Mouse (Mus musculus) Patski (cell line): ENCODE data around the gene Olfr1564. TPM values are rescaled to one million over a fixed set of nuclear protein-coding genes. Genes with fewer than 3 reads are reported as not detected.
A peak's percentile ranks its signal among the peaks of the same experiment; 100 is the strongest.
"Not testable (repeated sequence)": the region's sequence is repeated elsewhere in the genome, so short reads cannot be mapped to it uniquely, and the experiment has no call there.

Source experiments
- ATAC-seq: fragments of 100-300 bp; one replicate; pipeline ENCODE4 v1.8.0; 2021
- CTCF ChIA-PET: fragments of 350-600 bp; sonication (Branson Sonifier 250); formaldehyde crosslinking; loops from one replicate; lab custom pipeline; 2022; ENCODE audit warnings: inconsistent platforms; lab: Charles Lee
- POLR2A ChIA-PET: fragments of 350-600 bp; sonication (Branson Sonifier 250); formaldehyde crosslinking; loops from one replicate; lab custom pipeline; 2022; ENCODE audit warnings: antibody characterized with exemption, inconsistent platforms; lab: Charles Lee
- DNase-seq: peaks from one replicate; pipeline ENCODE4 v3.0.0-alpha.2; 2011; ENCODE audit warnings: low read depth, low spot score
- H3K27me3 ChIP-seq: fragments of 371-371 bp; one replicate; pipeline ENCODE4 v1.5.1; 2021
- CTCF ChIP-seq: fragments of 100-300 bp; IDR thresholded peaks from one replicate; pipeline ENCODE4 v1.5.1; 2021
- in situ Hi-C: fragments of 300-500 bp; cut with MboI; formaldehyde crosslinking; loops from 3 replicates; pipeline ENCODE4 v1.11.1; 2018; ENCODE audit warnings: low pct_unique_long_range_greater_than_20kb, mixed read lengths
- polyA plus RNA-seq: library from polyadenylated mRNA; unstranded; gene quantifications from one replicate; pipeline ENCODE4 v1.2.3, GENCODE M21; 2021

The Olfr1564 gene
- not detected for polyA plus RNA-seq

DNA sequence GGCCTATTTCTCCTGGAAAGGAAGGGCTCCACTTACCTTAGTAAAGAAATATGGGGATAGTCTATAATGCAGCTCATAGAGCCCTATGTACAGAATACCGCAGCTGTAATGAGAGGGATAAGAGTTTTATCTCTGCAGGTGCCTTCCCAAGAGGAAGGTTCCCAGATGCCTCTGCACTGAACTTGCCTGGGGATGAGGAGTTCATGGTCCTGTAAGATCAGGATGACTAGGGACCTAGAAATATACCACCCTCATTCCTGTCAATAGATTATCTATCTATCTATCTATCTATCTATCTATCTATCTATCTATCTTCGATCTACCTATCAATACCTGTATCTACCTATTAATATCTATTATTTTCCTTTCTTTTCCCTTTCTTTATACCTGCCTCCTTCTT, at the start of gene Olfr1564:
Gene Olfr1564 (minus strand): TSS at position 101 of the 400 bp plus-strand sequence.
- no peak for ATAC-seq
- CTCF ChIA-PET: no interaction called here
- TF ChIP-seq CTCF: no peak
- peaks cover 28% of the 10 kb centered on the region for H3K27me3 ChIP-seq
- DNase-seq: no peak
- POLR2A ChIA-PET: no interaction called here
- in situ Hi-C loops: no loop called here

DNA sequence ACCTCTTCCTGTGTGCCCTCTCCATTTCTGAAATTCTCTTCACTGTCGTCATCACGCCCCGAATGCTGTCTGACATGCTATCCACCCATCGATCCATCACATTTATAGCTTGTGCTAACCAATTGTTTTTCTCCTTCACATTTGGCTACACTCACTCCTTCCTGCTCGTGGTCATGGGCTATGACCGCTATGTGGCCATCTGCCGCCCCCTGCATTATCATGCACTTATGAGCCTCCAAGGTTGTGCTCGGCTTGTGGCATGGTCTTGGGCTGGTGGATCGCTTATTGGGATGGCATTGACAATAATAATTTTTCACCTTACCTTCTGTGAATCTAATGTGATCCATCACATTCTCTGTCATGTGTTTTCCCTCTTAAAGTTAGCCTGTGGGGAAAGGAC, 47.4 kb upstream of the Olfr1564 start:
- DNase-seq (no peak), ATAC-seq (no peak)
- CTCF ChIA-PET: no interaction called here
- no peak for TF ChIP-seq CTCF
- peaks cover 70% of the 10 kb centered on the region for H3K27me3 ChIP-seq
- POLR2A ChIA-PET: no interaction called here
- in situ Hi-C loops: no loop called here

DNA sequence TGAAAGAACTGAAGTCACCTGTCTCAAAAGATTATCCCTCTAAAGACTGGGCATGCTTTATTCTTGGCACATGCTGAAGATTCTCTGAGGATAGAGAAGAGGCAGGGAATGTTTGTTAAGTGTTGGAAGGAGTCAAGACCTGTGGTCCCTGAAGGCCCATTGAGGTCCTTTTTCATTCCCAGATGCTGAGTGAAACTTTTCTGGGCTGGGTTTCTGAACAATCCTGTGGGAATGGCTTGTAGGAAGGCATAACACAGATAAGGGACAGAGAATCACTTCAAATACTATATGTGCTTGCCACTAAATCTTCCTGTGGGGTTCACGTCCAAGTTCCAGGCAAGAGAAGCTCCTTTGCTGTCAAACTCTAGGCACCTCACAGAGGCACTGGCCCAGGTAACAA, 42.9 kb upstream of the Olfr1564 start, which contains the start of gene Olfr63:
Gene Olfr63 (plus strand): TSS at position 301 of the 400 bp plus-strand sequence.
- ChIA-PET POLR2A (no interaction called here), CTCF (no interaction called here)
- in situ Hi-C loops: no loop called here
- no peak for DNase-seq
- H3K27me3 ChIP-seq: peaks cover 46% of the 10 kb centered on the region
- TF ChIP-seq CTCF: no peak
- no peak for ATAC-seq

DNA sequence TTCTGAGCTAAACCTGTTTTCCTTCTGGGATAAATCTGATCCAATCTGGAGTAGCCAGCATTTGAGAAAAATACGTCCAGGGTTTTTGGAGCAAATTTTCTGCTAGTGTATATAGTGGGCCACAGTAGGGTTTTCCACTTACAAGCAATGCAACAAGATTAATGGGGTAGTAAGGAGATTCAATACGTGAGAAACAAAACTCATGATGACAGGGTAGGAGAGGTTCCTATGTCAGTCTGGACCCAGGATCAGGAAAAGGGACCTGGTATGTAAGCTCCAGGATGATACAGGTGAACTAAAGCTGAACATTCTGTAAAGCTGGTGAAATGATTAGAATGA, 33.8 kb upstream of the Olfr1564 start:
- ATAC-seq: peak; percentile 34
- POLR2A ChIA-PET, in situ Hi-C loops, CTCF ChIA-PET, H3K27me3 ChIP-seq, DNase-seq: not testable (repeated sequence)

DNA sequence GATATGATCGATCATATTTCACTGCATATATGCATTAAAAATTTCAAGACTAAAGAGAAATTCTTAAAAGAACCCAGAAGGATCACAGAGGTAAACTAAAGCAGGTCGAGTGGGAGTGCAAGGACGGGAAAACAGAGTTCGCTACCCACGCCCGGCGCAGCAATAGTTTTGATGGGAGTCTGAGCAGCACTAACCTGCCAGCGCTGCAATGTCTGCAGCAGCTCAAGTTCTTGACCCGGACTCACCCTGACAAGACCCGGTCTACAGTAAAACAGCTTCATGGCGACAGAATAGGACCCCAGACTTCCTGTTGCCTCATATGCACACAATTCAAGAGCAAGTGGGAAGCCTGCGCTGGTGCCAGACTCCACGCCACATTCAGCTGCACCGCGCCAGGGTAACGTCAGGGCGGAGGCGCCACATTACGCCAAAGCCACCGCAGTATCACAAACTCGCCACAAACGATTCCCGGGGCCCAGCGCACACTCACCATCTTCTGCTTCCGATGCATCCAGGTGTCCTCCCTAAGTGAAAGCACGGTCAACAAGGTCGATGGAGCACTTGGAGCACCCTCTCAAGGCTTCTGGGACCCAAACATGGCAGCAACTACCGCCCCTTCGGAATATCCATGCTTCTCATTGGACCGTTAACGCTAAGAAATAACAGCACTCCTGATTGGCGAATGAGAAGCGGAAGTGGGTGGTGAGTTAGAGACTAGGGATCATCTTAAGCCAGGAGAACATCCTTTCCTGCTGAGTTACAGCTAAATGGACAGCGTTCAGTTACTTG, 33.2 kb upstream of the Olfr1564 start, which contains the start of gene Zfp955a:
Gene Zfp955a (minus strand): TSS at position 616 of the 789 bp plus-strand sequence.
- CTCF ChIA-PET, DNase-seq, POLR2A ChIA-PET, in situ Hi-C loops, H3K27me3 ChIP-seq: not testable (repeated sequence)
- peak; percentile 97 for ATAC-seq

DNA sequence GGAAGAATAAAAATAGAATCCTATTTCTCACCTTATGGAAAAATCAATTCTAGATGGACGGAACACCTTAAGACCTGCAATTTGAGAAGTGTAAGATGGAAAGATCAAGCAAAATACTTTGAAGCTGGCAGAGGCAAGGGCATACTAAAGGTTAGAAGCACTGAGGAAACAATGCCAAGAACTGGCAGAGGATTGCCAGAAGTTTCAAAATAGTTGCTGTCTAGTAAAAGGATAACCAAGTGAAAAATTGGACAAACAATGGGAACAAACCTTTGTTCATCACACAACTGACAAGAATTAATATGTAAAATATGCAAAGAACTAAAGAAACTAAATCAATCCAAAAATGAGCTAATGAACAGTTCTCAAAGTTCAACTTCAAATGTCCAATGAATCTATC, 15.2 kb upstream of the Olfr1564 start:
- H3K27me3 ChIP-seq, CTCF ChIA-PET, DNase-seq, ATAC-seq, POLR2A ChIA-PET: not testable (repeated sequence)
- in situ Hi-C loops: loop anchor here (10.0 kb wide), 1 partner anchor 78 kb away; no protein-coding TSS in a partner anchor

DNA sequence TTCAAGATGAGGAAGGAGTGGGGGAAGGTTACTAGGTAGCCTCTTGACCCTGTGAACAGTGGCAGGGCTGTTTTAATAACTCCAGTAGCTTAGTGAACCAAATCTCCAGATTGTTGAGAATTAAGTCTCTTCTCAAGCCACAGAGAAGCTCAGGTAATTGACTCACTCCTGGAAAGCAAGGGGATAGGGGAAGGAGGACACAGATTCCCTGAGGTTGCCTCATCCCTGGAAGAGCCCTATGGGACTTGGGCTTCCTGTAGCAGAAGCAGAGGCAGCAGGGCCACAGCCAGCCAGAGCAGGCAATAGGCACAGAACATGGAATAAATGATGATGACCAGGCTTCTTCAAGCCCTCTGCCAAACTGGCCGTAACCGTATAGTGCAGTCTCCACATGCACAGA, 30.5 kb downstream of the Olfr1564 start, which contains the start of gene Olfr239:
Gene Olfr239 (plus strand): TSS at position 301 of the 400 bp plus-strand sequence.
- CTCF ChIA-PET, POLR2A ChIA-PET, DNase-seq, in situ Hi-C loops, ATAC-seq, H3K27me3 ChIP-seq: not testable (repeated sequence)

DNA sequence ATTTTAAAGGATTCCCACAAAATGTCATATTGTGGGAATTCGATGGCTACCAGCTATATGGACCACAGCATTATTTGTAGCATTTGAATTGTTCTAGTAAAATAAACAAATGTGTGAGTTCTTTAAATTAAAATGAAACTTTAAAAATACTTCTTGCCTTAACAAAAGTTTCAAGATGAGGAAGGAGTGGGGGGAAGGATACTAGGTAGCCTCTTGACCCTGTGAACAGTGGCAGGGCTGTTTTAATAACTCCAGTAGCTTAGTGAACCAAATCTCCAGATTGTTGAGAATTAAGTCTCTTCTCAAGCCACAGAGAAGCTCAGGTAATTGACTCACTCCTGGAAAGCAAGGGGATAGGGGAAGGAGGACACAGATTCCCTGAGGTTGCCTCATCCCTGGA, 53.3 kb downstream of the Olfr1564 start, which contains the start of gene Olfr55:
Gene Olfr55 (plus strand): TSS at position 301 of the 400 bp plus-strand sequence.
- ATAC-seq, CTCF ChIA-PET, POLR2A ChIA-PET, H3K27me3 ChIP-seq, DNase-seq, in situ Hi-C loops: not testable (repeated sequence)

Other genes starting within 250 kb of the Olfr1564 start
- gene Zfp952, start 228.6 kb downstream of the Olfr1564 start, polyA plus RNA-seq: 7.8 TPM
- gene Zfp763, start 188.3 kb downstream of the Olfr1564 start, polyA plus RNA-seq: 5.5 TPM
- gene 4921501E09Rik, start 153.6 kb downstream of the Olfr1564 start, polyA plus RNA-seq: not detected
- gene Zfp563, start 132.4 kb downstream of the Olfr1564 start, polyA plus RNA-seq: 8.0 TPM
- gene Morc2b, start 82.0 kb downstream of the Olfr1564 start, polyA plus RNA-seq: not detected
- not detected for gene Olfr55, start 53.2 kb downstream of the Olfr1564 start, polyA plus RNA-seq
- gene Olfr239, start 30.4 kb downstream of the Olfr1564 start, polyA plus RNA-seq: not detected
- gene Zfp955a, start 33.5 kb upstream of the Olfr1564 start, polyA plus RNA-seq: 8.2 TPM
- gene Olfr63, start 43.0 kb upstream of the Olfr1564 start, polyA plus RNA-seq: 0.01 TPM
- gene Zfp955b, start 67.9 kb upstream of the Olfr1564 start, polyA plus RNA-seq: 9.7 TPM
- gene Zfp81, start 137.2 kb upstream of the Olfr1564 start, polyA plus RNA-seq: 7.5 TPM
- gene Zfp101, start 173.0 kb upstream of the Olfr1564 start, polyA plus RNA-seq: 5.9 TPM
- gene Actl9, start 211.2 kb upstream of the Olfr1564 start, polyA plus RNA-seq: not detected